ENCODE assay signal across 16 mouse cellular contexts in genomic region chr3:115818734-115819133, GRCm38 (mm10).
DNase-seq lines count a peak whose midpoint lies in the region; ATAC-seq lines count a peak whose summit lies in the region.
"Had no signal": no experiment of that assay in that cellular context is flagged by ENCODE, and none has a peak within 500 bp of the region (broad histone marks: within the 10 kb centered on the region; RNA-seq: fewer than 3 reads in every experiment).

No protein-coding gene starts in this region.

- H3K4me3 ChIP-seq in heart, embryonic 12.5 days = no peak overlapping the region
- no peak overlapping the region for H3K4me3 ChIP-seq in embryonic facial prominence, embryonic 15.5 days (replicated peaks)
- H3K4me3 ChIP-seq in liver, embryonic 16.5 days (ENCODE audit: low read depth, low read length) = no peak overlapping the region
- H3K4me3 ChIP-seq in midbrain, embryonic 13.5 days (replicated peaks) = no peak overlapping the region
- H3K4me3 ChIP-seq: hindbrain, embryonic 15.5 days; limb, embryonic 12.5 days; midbrain, embryonic 12.5 days had no signal

- H3K9ac ChIP-seq in heart, embryonic 12.5 days = no peak overlapping the region
- H3K9ac ChIP-seq in embryonic facial prominence, embryonic 15.5 days = no peak overlapping the region
- no peak overlapping the region for H3K9ac ChIP-seq in liver, embryonic 16.5 days (ENCODE audit: low read depth, low read length)
- no peak overlapping the region for H3K9ac ChIP-seq in midbrain, embryonic 13.5 days (replicated peaks)
- H3K9ac ChIP-seq: hindbrain, embryonic 15.5 days; limb, embryonic 12.5 days; midbrain, embryonic 12.5 days had no signal

- peaks cover 63% of the 10 kb centered on the region for H3K4me1 ChIP-seq in heart, embryonic 12.5 days (replicated peaks)
- peaks cover 9% of the 10 kb centered on the region; the same call in 1 of the 2 replicates for H3K4me1 ChIP-seq in embryonic facial prominence, embryonic 15.5 days
- H3K4me1 ChIP-seq in liver, embryonic 16.5 days (ENCODE audit: control insufficient read depth, low read depth, low read length) = peaks cover 28% of the 10 kb centered on the region
- H3K4me1 ChIP-seq in midbrain, embryonic 13.5 days (replicated peaks) = 0 out of 2 replicates have a peak, but pooled peaks cover 3% of the 10 kb centered on the region
- H3K4me1 ChIP-seq: hindbrain, embryonic 15.5 days; midbrain, embryonic 12.5 days had no signal

- no peak for DNase-seq in heart, postnatal 14 days
- DNase-seq in B cell, adult 2 months = peak; percentile 61 to 67
- no peak for DNase-seq in left cerebral cortex, postnatal 10 days (ENCODE audit: extremely low spot score in 1 of 2, low spot score in 2 of 2)
- DNase-seq: cerebellum, adult 2 months; gastrocnemius, postnatal 36 days; kidney, adult 2 months; kidney, postnatal 36 days; right cerebral cortex, postnatal 4 days had no signal

- intact Hi-C loops in heart, postnatal 14 days (cut with DNase I) = loop anchor here (5.0 to 10.0 kb wide), 2 partner anchors 69 to 156 kb away; partner anchors contain the start of gene Dph5
- intact Hi-C loops in left cerebral cortex, postnatal 10 days (cut with DNase I) = no loop called here

- no peak overlapping the region for H3K4me2 ChIP-seq in heart, embryonic 12.5 days
- H3K4me2 ChIP-seq in embryonic facial prominence, embryonic 15.5 days (replicated peaks) = peak overlapping the region; percentile 30
- peak overlapping the region; percentile 3; the same call in 1 of the 2 replicates for H3K4me2 ChIP-seq in liver, embryonic 16.5 days (ENCODE audit: low read depth, low read length)
- no peak overlapping the region for H3K4me2 ChIP-seq in midbrain, embryonic 13.5 days (replicated peaks)
- H3K4me2 ChIP-seq: hindbrain, embryonic 15.5 days; limb, embryonic 12.5 days; midbrain, embryonic 12.5 days had no signal

- no peaks in the 10 kb centered on the region for H3K9me3 ChIP-seq in heart, embryonic 12.5 days (replicated peaks)
- H3K9me3 ChIP-seq in embryonic facial prominence, embryonic 15.5 days (replicated peaks) = no peaks in the 10 kb centered on the region
- no peaks in the 10 kb centered on the region for H3K9me3 ChIP-seq in liver, embryonic 16.5 days (replicated peaks; ENCODE audit: control insufficient read depth, low read length)
- H3K9me3 ChIP-seq in midbrain, embryonic 13.5 days = no peaks in the 10 kb centered on the region
- H3K9me3 ChIP-seq: hindbrain, embryonic 15.5 days; limb, embryonic 12.5 days; midbrain, embryonic 12.5 days had no signal

- no peaks in the 10 kb centered on the region for H3K36me3 ChIP-seq in heart, embryonic 12.5 days
- no peaks in the 10 kb centered on the region for H3K36me3 ChIP-seq in embryonic facial prominence, embryonic 15.5 days
- no peaks in the 10 kb centered on the region for H3K36me3 ChIP-seq in liver, embryonic 16.5 days (ENCODE audit: control insufficient read depth, insufficient read depth)
- no peaks in the 10 kb centered on the region for H3K36me3 ChIP-seq in midbrain, embryonic 13.5 days
- H3K36me3 ChIP-seq: hindbrain, embryonic 15.5 days; limb, embryonic 12.5 days; midbrain, embryonic 12.5 days had no signal

- H3K27me3 ChIP-seq in heart, embryonic 12.5 days (replicated peaks) = no peaks in the 10 kb centered on the region
- H3K27me3 ChIP-seq in embryonic facial prominence, embryonic 15.5 days = no peaks in the 10 kb centered on the region
- H3K27me3 ChIP-seq in liver, embryonic 16.5 days (ENCODE audit: control insufficient read depth, insufficient read depth, low read depth, low read length) = no peaks in the 10 kb centered on the region
- no peaks in the 10 kb centered on the region for H3K27me3 ChIP-seq in midbrain, embryonic 13.5 days
- H3K27me3 ChIP-seq: hindbrain, embryonic 15.5 days; limb, embryonic 12.5 days; midbrain, embryonic 12.5 days had no signal

- WGBS in heart, embryonic 12.5 days = 61% methylated on average over 7 of the region's 7 CpGs
- 43% methylated on average over 7 of the region's 7 CpGs for WGBS in embryonic facial prominence, embryonic 15.5 days
- 15% methylated on average over 7 of the region's 7 CpGs for WGBS in liver, embryonic 16.5 days (ENCODE audit: insufficient replicate concordance)
- 62% methylated on average over 7 of the region's 7 CpGs for WGBS in midbrain, embryonic 13.5 days

- no peak for ATAC-seq in heart, embryonic 12.5 days (ENCODE audit: insufficient number of reproducible peaks, low FRiP score)
- peak; percentile 79; the same call in 1 of the 2 replicates for ATAC-seq in embryonic facial prominence, embryonic 15.5 days (ENCODE audit: insufficient number of reproducible peaks, low FRiP score, low TSS enrichment, low read depth)
- ATAC-seq in liver, embryonic 16.5 days (ENCODE audit: low read depth) = no peak
- no peak for ATAC-seq in midbrain, embryonic 13.5 days
- ATAC-seq: lung, postnatal 0 days had no signal

- H3K27ac ChIP-seq in heart, embryonic 12.5 days (ENCODE audit: poor library complexity, severe bottlenecking) = peak overlapping the region; percentile 83
- no peak overlapping the region for H3K27ac ChIP-seq in embryonic facial prominence, embryonic 15.5 days (replicated peaks)
- H3K27ac ChIP-seq in liver, embryonic 16.5 days (ENCODE audit: low read length) = no peak overlapping the region
- H3K27ac ChIP-seq in midbrain, embryonic 13.5 days = no peak overlapping the region
- H3K27ac ChIP-seq: hindbrain, embryonic 15.5 days; limb, embryonic 12.5 days; midbrain, embryonic 12.5 days had no signal

Comparison
In these comparisons a context has a peak if more than half of its experiments do, and no peak if none do; other contexts are left out.
1. H3K4me2 ChIP-seq: peak in embryonic facial prominence, embryonic 15.5 days (single experiment) and liver, embryonic 16.5 days (single experiment); none in heart, embryonic 12.5 days (single experiment) and midbrain, embryonic 13.5 days (single experiment).
2. DNase-seq: peak in B cell, adult 2 months (2 of 2); none in heart, postnatal 14 days (0 of 2) and left cerebral cortex, postnatal 10 days (0 of 2).